Mouse (Mus musculus): Measurements from ENCODE around the gene Slc31a2. TPM values are rescaled to one million over a fixed set of nuclear protein-coding genes. Genes with fewer than 3 reads are reported as not detected.

Slc31a2 gene
- polyA plus RNA-seq, 1 experiment from 2014 or later = 7.1 TPM

- no peak overlapping the region for H3K27ac ChIP-seq
- no peaks in the 10 kb centered on the region for H3K27me3 ChIP-seq
- H3K4me1 ChIP-seq = no peaks in the 10 kb centered on the region
- no peaks in the 10 kb centered on the region for H3K9me3 ChIP-seq
- H3K4me2 ChIP-seq = no peak overlapping the region
- no peak for ATAC-seq (ENCODE audit: low FRiP score)
- peaks cover 63% of the 10 kb centered on the region for H3K36me3 ChIP-seq (replicated peaks)
- H3K9ac ChIP-seq = no peak overlapping the region
- no peak overlapping the region for H3K4me3 ChIP-seq (replicated peaks)
- 90% methylated on average over 1 of the region's 1 CpGs for WGBS
Measured at GRCm38 (mm10) chr4:62303288-62303687, 40.9 kb downstream of the Slc31a2 start.

DNA sequence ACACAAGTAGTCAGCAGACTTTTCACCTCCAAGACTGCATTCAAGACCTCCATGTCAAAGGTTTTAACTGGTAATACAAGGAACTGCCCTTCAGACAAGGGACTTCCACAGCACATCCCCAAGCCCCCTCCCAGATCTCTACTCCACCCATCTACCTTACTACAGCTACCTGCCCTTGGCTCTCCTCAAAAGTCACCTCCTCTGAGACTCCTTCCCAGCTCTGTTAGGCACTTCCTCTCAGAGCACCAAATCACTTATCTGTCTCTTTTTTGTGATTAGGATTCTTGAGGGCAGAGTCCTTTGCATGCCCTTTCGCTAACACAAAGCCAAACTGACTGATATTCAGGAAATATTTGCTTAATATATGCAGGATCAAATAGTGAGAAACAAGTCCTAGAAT is 43.9 kb downstream of the Slc31a2 start:
- H3K36me3 ChIP-seq (replicated peaks) = peaks cover 47% of the 10 kb centered on the region
- H3K9me3 ChIP-seq = no peaks in the 10 kb centered on the region
- ATAC-seq (ENCODE audit: low FRiP score) = no peak
- H3K27ac ChIP-seq = no peak overlapping the region
- H3K4me3 ChIP-seq (replicated peaks) = no peak overlapping the region
- no peak overlapping the region for H3K4me2 ChIP-seq
- 90% methylated on average over 1 of the region's 1 CpGs for WGBS
- no peaks in the 10 kb centered on the region for H3K4me1 ChIP-seq
- H3K27me3 ChIP-seq = no peaks in the 10 kb centered on the region
- H3K9ac ChIP-seq = no peak overlapping the region

DNA sequence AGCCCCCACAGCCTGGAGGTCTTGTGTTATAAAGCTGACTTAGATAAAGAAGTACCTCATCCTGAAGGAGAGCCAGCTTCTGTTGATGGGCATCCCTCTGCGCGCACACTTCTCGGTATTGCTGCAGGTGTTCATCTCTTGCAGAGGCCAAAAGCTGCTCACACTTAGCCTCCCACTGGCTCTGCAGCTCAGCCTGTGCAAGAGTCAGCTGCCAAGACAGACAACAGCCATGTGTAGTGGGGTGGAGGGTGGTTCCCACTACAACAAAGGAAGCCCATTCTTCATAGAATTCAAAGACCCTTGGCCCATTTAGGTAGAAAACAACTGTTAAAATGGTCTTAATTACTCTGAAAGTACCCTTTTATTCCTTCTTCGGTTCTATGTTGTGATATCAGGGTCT is 44.5 kb downstream of the Slc31a2 start:
- H3K9me3 ChIP-seq = no peaks in the 10 kb centered on the region
- H3K27ac ChIP-seq = no peak overlapping the region
- peaks cover 42% of the 10 kb centered on the region for H3K36me3 ChIP-seq (replicated peaks)
- no peak overlapping the region for H3K9ac ChIP-seq
- H3K4me1 ChIP-seq = no peaks in the 10 kb centered on the region
- no peak overlapping the region for H3K4me2 ChIP-seq
- no peak for ATAC-seq (ENCODE audit: low FRiP score)
- no peaks in the 10 kb centered on the region for H3K27me3 ChIP-seq
- no peak overlapping the region for H3K4me3 ChIP-seq (replicated peaks)
- 74% methylated on average over 4 of the region's 4 CpGs for WGBS

DNA sequence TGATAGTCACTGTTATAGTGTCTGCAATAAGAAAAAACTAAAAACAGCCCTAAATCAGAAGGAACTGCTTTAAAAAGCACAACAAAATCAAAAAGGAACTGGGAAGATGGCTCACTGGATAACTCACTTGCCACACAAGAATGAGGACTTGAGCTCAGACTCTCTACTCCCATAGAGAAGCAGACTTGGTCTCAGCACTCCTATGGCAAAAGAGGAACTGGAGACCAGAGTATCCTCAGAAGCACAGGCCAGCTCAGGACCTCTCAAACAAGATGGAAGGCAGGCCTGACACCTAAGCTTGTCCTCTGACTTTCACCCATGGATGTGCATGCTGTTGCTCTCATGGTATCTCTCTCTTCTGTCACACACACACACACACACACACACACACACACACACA is 46.0 kb downstream of the Slc31a2 start:
- no peak overlapping the region for H3K4me2 ChIP-seq
- H3K36me3 ChIP-seq (replicated peaks) = peaks cover 39% of the 10 kb centered on the region
- ATAC-seq (ENCODE audit: low FRiP score) = no peak
- H3K9me3 ChIP-seq = no peaks in the 10 kb centered on the region
- no peak overlapping the region for H3K9ac ChIP-seq
- H3K4me3 ChIP-seq (replicated peaks) = no peak overlapping the region
- H3K4me1 ChIP-seq = no peaks in the 10 kb centered on the region
- no peaks in the 10 kb centered on the region for H3K27me3 ChIP-seq
- no peak overlapping the region for H3K27ac ChIP-seq

GRCm38 (mm10) chr4:62312821-62313220 is 50.5 kb downstream of the Slc31a2 start:
- H3K9me3 ChIP-seq = no peaks in the 10 kb centered on the region
- H3K36me3 ChIP-seq (replicated peaks) = peaks cover 26% of the 10 kb centered on the region
- no peak overlapping the region for H3K4me3 ChIP-seq (replicated peaks)
- ATAC-seq (ENCODE audit: low FRiP score) = no peak
- no peak overlapping the region for H3K9ac ChIP-seq
- H3K27ac ChIP-seq = no peak overlapping the region
- no peaks in the 10 kb centered on the region for H3K27me3 ChIP-seq
- H3K4me2 ChIP-seq = no peak overlapping the region
- H3K4me1 ChIP-seq = no peaks in the 10 kb centered on the region
- 95% methylated on average over 2 of the region's 2 CpGs for WGBS

DNA sequence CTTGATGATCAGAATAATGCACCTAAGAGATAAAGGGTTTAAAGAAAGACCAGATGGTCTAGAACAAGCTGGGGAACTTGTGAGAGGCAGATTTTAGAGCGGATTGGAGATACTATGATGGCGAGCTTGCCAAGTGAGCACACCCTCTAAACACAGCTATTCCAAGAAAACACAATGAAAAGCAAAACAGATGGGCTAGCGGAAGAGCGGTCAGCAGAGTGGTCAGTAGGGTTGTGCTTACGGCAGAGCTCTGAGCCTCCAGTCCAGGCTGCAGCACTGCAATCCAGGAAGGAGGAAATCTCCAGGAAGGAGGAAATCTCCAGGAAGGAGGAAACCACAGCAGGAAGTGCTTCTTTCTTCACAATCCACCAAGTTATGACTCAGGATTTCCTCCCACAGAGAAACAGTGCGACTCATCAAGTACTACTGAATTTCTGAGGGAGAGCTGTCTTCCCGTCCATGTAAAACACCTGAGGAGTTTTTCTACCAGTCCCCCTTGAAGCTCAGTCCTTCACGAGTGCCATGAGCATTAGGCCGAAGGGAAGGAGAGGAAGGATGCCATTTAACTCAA is 51.4 kb downstream of the Slc31a2 start:
- no peaks in the 10 kb centered on the region for H3K9me3 ChIP-seq
- H3K4me3 ChIP-seq (replicated peaks) = no peak overlapping the region
- H3K36me3 ChIP-seq (replicated peaks) = peaks cover 26% of the 10 kb centered on the region
- no peak overlapping the region for H3K27ac ChIP-seq
- H3K27me3 ChIP-seq = no peaks in the 10 kb centered on the region
- H3K4me2 ChIP-seq = no peak overlapping the region
- H3K4me1 ChIP-seq = no peaks in the 10 kb centered on the region
- 89% methylated on average over 9 of the region's 9 CpGs for WGBS
- no peak overlapping the region for H3K9ac ChIP-seq
- ATAC-seq (ENCODE audit: low FRiP score) = no peak

- Histone ChIP-seq H3K4me1 (no peaks in the 10 kb centered on the region), H3K36me3 (replicated peaks) (peaks cover 32% of the 10 kb centered on the region)
- WGBS = 80% methylated on average over 3 of the region's 3 CpGs
Measured at GRCm38 (mm10) chr4:62314516-62314915, 52.2 kb downstream of the Slc31a2 start.

DNA sequence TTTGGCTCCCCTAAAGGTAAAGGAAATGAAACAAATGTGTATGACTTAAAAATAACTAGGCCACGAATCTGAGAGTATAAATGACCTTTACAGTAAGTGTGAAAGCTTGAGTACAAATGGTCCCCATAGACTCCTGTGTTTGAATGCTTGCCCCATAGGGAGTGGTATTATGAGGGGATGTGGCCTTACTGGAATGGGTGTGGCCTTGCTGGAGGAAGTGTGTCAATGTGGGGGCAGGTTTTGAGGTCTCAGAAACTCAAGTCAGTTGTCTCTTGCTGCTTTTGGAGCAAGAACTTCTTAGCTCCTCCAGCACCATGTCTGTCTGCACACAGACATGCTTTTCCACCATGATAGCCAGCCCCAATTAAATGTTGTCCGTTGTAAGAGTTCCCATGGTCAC is 54.1 kb downstream of the Slc31a2 start:
- Histone ChIP-seq H3K4me1 (no peaks in the 10 kb centered on the region), H3K9ac (no peak overlapping the region), H3K27me3 (no peaks in the 10 kb centered on the region), H3K9me3 (no peaks in the 10 kb centered on the region), H3K36me3 (replicated peaks) (peaks cover 41% of the 10 kb centered on the region), H3K4me3 (replicated peaks) (no peak overlapping the region), H3K4me2 (no peak overlapping the region), H3K27ac (no peak overlapping the region)
- ATAC-seq (ENCODE audit: low FRiP score) = no peak
- WGBS = 86% methylated on average over 2 of the region's 2 CpGs

More at GRCm38 (mm10) chr4:62314516-62314915, 52.2 kb downstream of the Slc31a2 start:
- no peak overlapping the region for H3K4me3 ChIP-seq (replicated peaks)
- ATAC-seq (ENCODE audit: low FRiP score) = no peak
- H3K9me3 ChIP-seq = no peaks in the 10 kb centered on the region
- H3K9ac ChIP-seq = no peak overlapping the region
- no peak overlapping the region for H3K27ac ChIP-seq
- H3K4me2 ChIP-seq = no peak overlapping the region
- no peaks in the 10 kb centered on the region for H3K27me3 ChIP-seq

DNA sequence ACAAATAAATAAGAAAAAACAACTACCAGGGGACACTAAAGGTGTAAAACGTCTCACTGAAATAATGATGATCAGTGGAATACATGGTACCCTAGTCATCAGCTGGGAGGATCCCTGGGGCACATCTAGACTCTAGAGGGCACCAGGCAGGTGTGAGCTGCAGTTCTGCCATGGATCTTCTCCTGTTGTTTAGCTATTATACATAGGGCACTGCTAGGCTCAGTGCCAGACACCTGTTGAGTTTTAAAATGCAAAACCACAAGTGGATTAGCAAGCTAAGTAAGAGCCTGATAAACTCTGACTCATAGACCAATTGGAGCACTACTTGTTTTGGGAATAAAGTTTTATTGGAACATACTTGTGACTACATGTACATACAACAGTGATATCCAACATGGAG is 55.9 kb downstream of the Slc31a2 start:
- no peaks in the 10 kb centered on the region for H3K4me1 ChIP-seq
- no peak overlapping the region for H3K9ac ChIP-seq
- H3K9me3 ChIP-seq = no peaks in the 10 kb centered on the region
- no peak overlapping the region for H3K4me3 ChIP-seq (replicated peaks)
- no peak for ATAC-seq (ENCODE audit: low FRiP score)
- no peak overlapping the region for H3K4me2 ChIP-seq
- peaks cover 49% of the 10 kb centered on the region for H3K36me3 ChIP-seq (replicated peaks)
- WGBS = 88% methylated on average over 1 of the region's 1 CpGs
- H3K27ac ChIP-seq = no peak overlapping the region
- H3K27me3 ChIP-seq = no peaks in the 10 kb centered on the region

DNA sequence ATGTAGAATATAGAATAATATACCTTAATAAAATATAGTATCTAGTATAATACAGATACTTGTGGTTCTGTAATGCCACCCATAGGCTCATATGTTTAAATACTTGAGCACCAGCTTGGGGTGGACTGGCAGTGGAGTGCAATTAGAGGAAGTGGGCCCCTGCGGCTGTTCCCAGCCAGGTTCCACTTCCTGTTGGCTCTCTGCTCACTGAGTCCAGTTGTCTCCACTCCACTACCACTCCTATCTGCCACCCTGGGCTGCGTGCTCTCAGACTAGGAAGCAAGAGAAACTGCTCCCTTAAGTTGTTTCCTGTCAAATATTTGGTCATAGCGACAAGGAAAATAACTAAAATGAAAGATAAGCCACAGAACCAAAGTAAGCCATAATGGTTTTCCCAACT is 60.3 kb downstream of the Slc31a2 start:
- Histone ChIP-seq H3K4me2 (no peak overlapping the region), H3K36me3 (replicated peaks) (peaks cover 71% of the 10 kb centered on the region), H3K9ac (no peak overlapping the region), H3K27me3 (no peaks in the 10 kb centered on the region), H3K4me1 (no peaks in the 10 kb centered on the region), H3K4me3 (replicated peaks) (no peak overlapping the region), H3K27ac (no peak overlapping the region), H3K9me3 (no peaks in the 10 kb centered on the region)
- ATAC-seq (ENCODE audit: low FRiP score) = no peak
- 94% methylated on average over 3 of the region's 3 CpGs for WGBS

- no peak for ATAC-seq (ENCODE audit: low FRiP score)
- no peaks in the 10 kb centered on the region for H3K4me1 ChIP-seq
- H3K4me2 ChIP-seq = no peak overlapping the region
- no peaks in the 10 kb centered on the region for H3K9me3 ChIP-seq
- no peak overlapping the region for H3K9ac ChIP-seq
- no peak overlapping the region for H3K27ac ChIP-seq
- H3K4me3 ChIP-seq (replicated peaks) = no peak overlapping the region
- H3K36me3 ChIP-seq (replicated peaks) = peaks cover 64% of the 10 kb centered on the region
- H3K27me3 ChIP-seq = no peaks in the 10 kb centered on the region
Measured at GRCm38 (mm10) chr4:62326111-62326510, 63.7 kb downstream of the Slc31a2 start.

DNA sequence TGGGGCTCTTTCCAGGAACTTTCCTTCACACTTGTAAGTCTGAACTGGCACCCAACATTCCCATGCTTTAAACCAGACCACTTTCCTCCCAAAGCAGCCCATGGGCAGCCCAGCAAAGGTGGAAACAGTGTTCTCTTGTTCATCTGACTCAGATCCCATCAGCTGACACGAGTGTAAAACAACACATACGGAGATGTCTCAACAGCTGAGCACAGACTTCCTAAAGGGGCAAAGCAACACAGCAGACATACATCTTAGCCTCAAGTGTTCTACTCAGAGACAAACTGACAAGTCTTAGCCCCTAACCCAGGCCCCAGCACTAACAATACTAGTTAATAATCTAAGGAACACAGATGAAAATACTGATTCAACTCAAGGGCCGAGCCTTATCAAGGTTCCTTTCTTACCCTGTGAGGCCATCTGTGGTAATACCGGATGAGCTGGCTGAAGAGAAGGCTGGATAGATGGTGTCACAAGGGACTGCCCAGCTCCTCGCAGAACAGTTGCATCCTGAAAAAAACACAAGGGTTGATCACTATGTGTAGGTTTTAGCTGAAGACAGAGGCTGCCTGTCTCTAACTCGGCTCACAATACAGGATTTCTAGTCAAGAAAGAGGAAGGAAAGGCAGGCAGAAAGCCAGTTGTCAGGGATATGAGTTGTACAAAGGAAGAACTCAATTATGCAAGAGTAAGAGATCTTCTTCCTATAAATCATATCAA is 66.7 kb downstream of the Slc31a2 start:
- Histone ChIP-seq H3K9ac (no peak overlapping the region), H3K4me1 (no peaks in the 10 kb centered on the region), H3K4me2 (no peak overlapping the region), H3K36me3 (replicated peaks) (peaks cover 49% of the 10 kb centered on the region), H3K27me3 (no peaks in the 10 kb centered on the region), H3K27ac (no peak overlapping the region), H3K4me3 (replicated peaks) (no peak overlapping the region), H3K9me3 (no peaks in the 10 kb centered on the region)
- 90% methylated on average over 6 of the region's 6 CpGs for WGBS
- no peak for ATAC-seq (ENCODE audit: low FRiP score)

GRCm38 (mm10) chr4:62331977-62332376 is 69.6 kb downstream of the Slc31a2 start:
- Histone ChIP-seq H3K9ac (no peak overlapping the region), H3K4me1 (no peaks in the 10 kb centered on the region), H3K4me2 (no peak overlapping the region), H3K36me3 (replicated peaks) (peaks cover 45% of the 10 kb centered on the region), H3K4me3 (replicated peaks) (no peak overlapping the region), H3K27ac (no peak overlapping the region), H3K27me3 (no peaks in the 10 kb centered on the region), H3K9me3 (no peaks in the 10 kb centered on the region)
- no peak for ATAC-seq (ENCODE audit: low FRiP score)
- WGBS = 88% methylated on average over 5 of the region's 5 CpGs

All from forebrain, embryonic 12.5 days (tissue).